Mouse (Mus musculus) cerebellum, postnatal 36 days (tissue): ENCODE measurements around the gene Gab2.

Source experiments
- DNase-seq, 2 experiments: peaks; one replicate each; pipeline ENCODE4 v3.0.0; 2021 to 2022; ENCODE audit warnings: mixed read lengths in 2 of 2

Gene Gab2

GRCm38 (mm10) chr7:97270367-97270766 lies 189.0 kb downstream of the Gab2 start:
- DNase-seq = no peak

- no peak for DNase-seq
These were observed 189.7 kb downstream of the Gab2 start for GRCm38 (mm10) chr7:97271068-97271467.

GRCm38 (mm10) chr7:97296986-97297385 lies 215.6 kb downstream of the Gab2 start:
- no peak for DNase-seq

- DNase-seq = peak; percentile 48 to 65
These were observed 216.1 kb downstream of the Gab2 start for GRCm38 (mm10) chr7:97297466-97297865.

- DNase-seq = no peak
These were observed 216.9 kb downstream of the Gab2 start for GRCm38 (mm10) chr7:97298279-97298678.

GRCm38 (mm10) chr7:97298943-97299342 lies 217.6 kb downstream of the Gab2 start:
- DNase-seq = no peak

GRCm38 (mm10) chr7:97300914-97301313 lies 219.5 kb downstream of the Gab2 start:
- no peak for DNase-seq

GRCm38 (mm10) chr7:97301321-97301720 lies 219.9 kb downstream of the Gab2 start:
- no peak for DNase-seq

- no peak for DNase-seq
These were observed 220.9 kb downstream of the Gab2 start for GRCm38 (mm10) chr7:97302261-97302660.

GRCm38 (mm10) chr7:97302876-97303275 lies 221.5 kb downstream of the Gab2 start:
- no peak for DNase-seq

GRCm38 (mm10) chr7:97303614-97304013 lies 222.2 kb downstream of the Gab2 start:
- no peak for DNase-seq

GRCm38 (mm10) chr7:97304471-97304870 lies 223.1 kb downstream of the Gab2 start:
- DNase-seq = peak in 1 of 2 experiments; percentile 0

GRCm38 (mm10) chr7:97305206-97305605 lies 223.8 kb downstream of the Gab2 start:
- peak in 1 of 2 experiments; percentile 1 for DNase-seq

- DNase-seq = no peak
These were observed 225.4 kb downstream of the Gab2 start for GRCm38 (mm10) chr7:97306813-97307212.

GRCm38 (mm10) chr7:97307546-97307945 lies 226.2 kb downstream of the Gab2 start:
- DNase-seq = no peak

- peak in 1 of 2 experiments; percentile 0 for DNase-seq
These were observed 228.3 kb downstream of the Gab2 start for GRCm38 (mm10) chr7:97309461-97310340.

- DNase-seq = no peak
These were observed 228.9 kb downstream of the Gab2 start for GRCm38 (mm10) chr7:97310341-97310635.

GRCm38 (mm10) chr7:97311620-97312019 lies 230.2 kb downstream of the Gab2 start:
- DNase-seq = no peak

- no peak for DNase-seq
These were observed 230.8 kb downstream of the Gab2 start for GRCm38 (mm10) chr7:97312196-97312595.

GRCm38 (mm10) chr7:97312856-97313255 lies 231.5 kb downstream of the Gab2 start:
- DNase-seq = no peak

- DNase-seq = no peak
These were observed 232.1 kb downstream of the Gab2 start for GRCm38 (mm10) chr7:97313364-97313995.

GRCm38 (mm10) chr7:97314646-97315045 lies 233.3 kb downstream of the Gab2 start:
- no peak for DNase-seq

GRCm38 (mm10) chr7:97315656-97316055 lies 234.3 kb downstream of the Gab2 start:
- no peak for DNase-seq

- no peak for DNase-seq
These were observed 236.3 kb downstream of the Gab2 start for GRCm38 (mm10) chr7:97317706-97318105.
